Mouse (Mus musculus) layer of hippocampus, adult 2 months (tissue): ENCODE measurements at regions not wholly inside any gene's neighbourhood (a gene's known extent, or its start where the extent isn't known, plus 50 kb on each side); places are given as distances from the start of the nearest gene placed in this dataset.

Experiments
- DNase-seq, 2 experiments: peaks; one replicate each; pipeline ENCODE4 v3.0.0; 2022; ENCODE audit warnings: low spot score in 2 of 2
- H3K27ac ChIP-seq: fragments of 200-600 bp; 2 replicates; pipeline ENCODE4 v1.8.1; 2022
- H3K4me3 ChIP-seq: fragments of 200-600 bp; 2 replicates; pipeline ENCODE4 v1.8.1; 2022; ENCODE audit warnings: mild to moderate bottlenecking
- CTCF ChIP-seq: fragments of 200-600 bp; conservative IDR thresholded peaks from 2 replicates; pipeline ENCODE4 v1.8.1; 2022; ENCODE audit warnings: antibody characterized with exemption, mild to moderate bottlenecking, moderate library complexity

- no peak for TF ChIP-seq CTCF
- H3K4me3 ChIP-seq, result no peak overlapping the region
- DNase-seq, result no peak
- H3K27ac ChIP-seq, result no peak overlapping the region
These were observed 609.3 kb downstream of the Adgrl2 start for GRCm38 (mm10) chr3:148381057-148381456.

DNA sequence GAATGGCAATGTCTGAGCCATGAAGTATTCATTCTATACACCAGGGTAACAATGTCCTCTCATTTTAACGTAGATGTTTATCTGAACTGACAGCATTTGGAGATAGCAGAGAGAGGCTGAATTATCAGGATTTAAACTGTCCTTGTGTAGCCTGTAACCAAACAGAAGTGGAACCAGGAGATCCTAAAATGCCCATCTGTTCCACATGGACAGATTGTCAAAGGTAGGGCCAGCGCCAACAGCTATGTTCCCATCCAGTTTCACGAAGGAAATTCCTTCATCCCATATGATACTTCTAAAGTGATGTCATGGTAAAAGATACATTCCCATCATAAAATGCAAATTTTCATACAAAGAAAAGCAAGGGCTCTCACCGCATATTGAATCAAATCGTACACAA is 627.0 kb downstream of the Adgrl2 start:
- DNase-seq, result no peak

GRCm38 (mm10) chr3:148362453-148362864 is 627.9 kb downstream of the Adgrl2 start:
- TF ChIP-seq CTCF, result no peak
- H3K4me3 ChIP-seq, result no peak overlapping the region
- no peak overlapping the region for H3K27ac ChIP-seq
- DNase-seq, result no peak

More for the DNA sequence above, 627.0 kb downstream of the Adgrl2 start:
- Histone ChIP-seq H3K27ac (no peak overlapping the region), H3K4me3 (no peak overlapping the region)
- no peak for TF ChIP-seq CTCF

DNA sequence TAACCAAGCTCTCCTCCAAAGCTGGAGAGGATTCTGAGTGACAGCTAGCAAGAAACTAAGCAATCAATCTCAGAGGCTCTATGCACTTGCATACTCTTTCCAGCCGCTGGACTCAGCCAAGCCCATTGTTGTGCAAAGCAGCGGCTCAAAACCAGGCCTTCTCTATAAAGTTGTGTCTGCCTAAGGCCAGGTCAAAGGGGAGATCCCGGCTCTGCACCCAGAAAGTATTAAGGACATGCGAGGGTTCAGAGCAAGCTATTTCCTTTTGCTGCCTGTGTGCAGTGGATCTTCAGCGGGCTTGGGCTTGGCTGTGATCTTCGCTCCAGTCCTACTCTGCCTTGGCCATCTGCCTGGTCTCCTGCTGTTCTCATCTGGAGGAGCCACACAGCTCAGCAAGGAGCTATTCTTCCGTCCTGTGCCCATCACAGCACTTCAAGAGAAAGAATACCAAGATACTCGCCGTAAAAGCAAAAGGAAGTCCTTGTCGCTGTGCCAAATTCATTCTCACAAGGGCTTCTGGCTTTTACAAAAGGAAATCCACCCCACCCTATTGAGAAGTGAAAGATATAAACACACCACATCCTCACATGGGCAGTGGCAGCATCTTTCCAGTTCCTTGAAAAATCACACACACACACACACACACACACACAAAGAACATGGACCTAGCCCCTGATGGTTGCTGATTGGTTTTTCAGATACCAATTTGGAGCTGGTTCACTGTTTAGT is 646.6 kb downstream of the Adgrl2 start:
- Histone ChIP-seq H3K4me3 (no peak overlapping the region), H3K27ac (no peak overlapping the region)
- TF ChIP-seq CTCF, result no peak
- DNase-seq, result no peak

GRCm38 (mm10) chr3:148343256-148343632 is 647.1 kb downstream of the Adgrl2 start:
- Histone ChIP-seq H3K27ac (no peak overlapping the region), H3K4me3 (no peak overlapping the region)
- TF ChIP-seq CTCF, result no peak
- DNase-seq, result no peak

- DNase-seq, result no peak
- no peak for TF ChIP-seq CTCF
- Histone ChIP-seq H3K27ac (no peak overlapping the region), H3K4me3 (no peak overlapping the region)
These were observed 651.1 kb downstream of the Adgrl2 start for GRCm38 (mm10) chr3:148339258-148339657.

- no peak for TF ChIP-seq CTCF
- Histone ChIP-seq H3K4me3 (no peak overlapping the region), H3K27ac (no peak overlapping the region)
- no peak for DNase-seq
These were observed 653.7 kb downstream of the Adgrl2 start for GRCm38 (mm10) chr3:148336640-148337039.

GRCm38 (mm10) chr3:148336091-148336511 is 654.3 kb downstream of the Adgrl2 start:
- DNase-seq, result no peak
- TF ChIP-seq CTCF, result no peak
- H3K27ac ChIP-seq, result no peak overlapping the region
- no peak overlapping the region for H3K4me3 ChIP-seq

DNA sequence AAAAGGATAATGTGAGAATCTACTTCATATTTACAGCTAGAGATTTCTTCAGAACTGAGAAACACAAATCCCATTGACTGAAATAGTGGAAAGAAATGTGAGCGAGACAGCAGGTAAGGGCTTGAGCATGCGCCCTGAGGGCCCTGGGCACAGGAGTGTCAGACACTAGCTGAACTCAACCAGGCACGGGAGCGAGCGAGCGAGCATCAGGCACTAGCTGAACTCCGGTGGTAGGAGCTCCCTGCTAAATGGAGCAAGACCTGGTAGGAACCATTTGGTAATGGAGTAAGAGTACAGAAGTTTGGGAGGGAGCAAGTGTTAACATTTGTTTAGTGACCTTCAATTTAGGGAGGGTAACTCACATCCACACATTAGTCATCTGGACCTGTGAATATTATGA is 654.7 kb downstream of the Adgrl2 start:
- H3K27ac ChIP-seq, result no peak overlapping the region
- TF ChIP-seq CTCF, result no peak
- no peak overlapping the region for H3K4me3 ChIP-seq
- DNase-seq, result no peak

DNA sequence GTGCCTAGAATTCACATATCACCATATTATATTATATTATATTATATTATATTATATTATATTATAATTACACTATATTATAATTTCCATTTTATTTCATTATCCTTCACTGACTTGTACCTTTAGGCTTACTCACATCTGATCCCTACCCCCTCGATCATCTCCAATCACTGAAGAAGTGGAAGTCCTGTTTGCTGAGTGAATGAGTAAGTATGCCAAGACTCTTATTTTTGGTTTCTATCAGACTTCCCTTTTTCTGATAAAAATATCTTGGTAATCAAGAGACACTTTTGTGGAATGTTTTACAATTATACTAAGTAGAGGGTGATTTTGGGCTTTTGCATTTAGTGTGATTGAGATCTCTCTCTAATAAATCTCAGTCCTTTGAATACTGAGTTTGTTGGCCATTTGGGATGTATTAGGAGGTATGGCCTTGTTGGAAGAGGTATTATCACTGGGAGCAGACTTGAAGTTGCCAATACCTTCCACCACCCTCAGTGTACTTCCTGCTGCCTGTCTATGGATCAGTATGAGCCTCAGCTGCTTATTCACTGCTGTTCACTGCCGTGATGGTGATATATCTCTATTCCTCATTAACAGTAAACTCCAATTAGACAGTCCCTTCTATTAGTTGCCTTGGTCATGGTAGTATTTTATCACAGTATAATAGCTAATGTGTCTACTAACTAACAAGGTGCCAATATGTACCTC is 665.3 kb downstream of the Adgrl2 start:
- Histone ChIP-seq H3K27ac (no peak overlapping the region), H3K4me3 (no peak overlapping the region)
- no peak for DNase-seq
- no peak for TF ChIP-seq CTCF

DNA sequence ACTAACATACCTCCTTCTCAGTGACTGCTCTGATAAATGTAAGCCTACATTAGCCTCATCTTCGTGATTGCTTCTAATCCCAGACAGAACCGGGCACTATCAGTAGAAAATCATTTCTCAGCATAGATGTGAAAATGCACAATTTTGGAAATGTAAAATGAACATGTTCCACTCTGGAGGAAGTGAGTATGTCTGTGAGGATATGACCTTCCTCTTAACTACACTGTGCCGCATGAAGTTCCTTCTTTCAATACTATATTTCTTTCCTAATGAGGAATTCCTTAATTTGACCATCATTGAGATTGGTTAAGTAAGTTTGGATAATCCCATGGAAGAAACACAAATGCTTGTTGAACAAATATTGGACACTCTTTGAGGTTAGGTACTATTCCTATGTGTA is 668.5 kb downstream of the Adgrl2 start:
- H3K27ac ChIP-seq, result no peak overlapping the region
- DNase-seq, result no peak
- TF ChIP-seq CTCF, result no peak
- H3K4me3 ChIP-seq, result no peak overlapping the region

GRCm38 (mm10) chr3:148316198-148316597 is 674.2 kb downstream of the Adgrl2 start:
- TF ChIP-seq CTCF, result no peak
- DNase-seq, result no peak
- H3K4me3 ChIP-seq, result no peak overlapping the region
- no peak overlapping the region for H3K27ac ChIP-seq

GRCm38 (mm10) chr3:148315286-148315685 is 675.1 kb downstream of the Adgrl2 start:
- no peak overlapping the region for H3K4me3 ChIP-seq
- H3K27ac ChIP-seq, result no peak overlapping the region
- no peak for TF ChIP-seq CTCF
- DNase-seq, result peak in 1 of 2 experiments; percentile 5

DNA sequence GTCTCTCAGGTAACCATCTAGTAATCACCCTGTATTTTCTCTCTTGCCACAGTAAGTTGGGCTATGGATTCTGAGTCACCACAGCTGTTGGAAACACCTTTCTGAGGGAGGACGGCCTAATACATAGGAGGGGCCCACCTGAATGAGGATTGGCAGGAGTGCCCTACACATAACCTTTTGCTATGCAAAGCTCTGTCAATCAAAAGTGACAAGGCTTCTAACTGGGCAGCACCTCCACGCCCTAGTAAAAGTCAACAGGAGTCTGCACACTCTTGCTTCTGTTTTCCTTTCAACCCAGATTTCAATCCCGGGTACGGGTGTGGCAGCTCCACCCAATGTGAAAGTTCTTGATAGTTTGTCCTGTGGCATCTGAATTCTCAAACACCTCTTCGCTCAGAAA is 694.8 kb downstream of the Adgrl2 start:
- no peak overlapping the region for H3K27ac ChIP-seq
- no peak overlapping the region for H3K4me3 ChIP-seq
- no peak for TF ChIP-seq CTCF

More for the DNA sequence above, 694.8 kb downstream of the Adgrl2 start:
- no peak for DNase-seq
